Mouse (Mus musculus): ENCODE measurements at regions not wholly inside any gene's neighbourhood (a gene's known extent, or its start where the extent isn't known, plus 50 kb on each side); places are given as distances from the start of the nearest gene placed in this dataset.

- TF ChIP-seq POLR2A (IDR thresholded peaks at IDR 0.05; ENCODE audit: extremely low read depth, insufficient read depth, low read length) (no peak), CTCF (IDR thresholded peaks at IDR 0.05; ENCODE audit: extremely low read depth, insufficient read depth, low read length) (no peak)
Observed at GRCm38 (mm10) chr15:36709788-36710187, 297.8 kb downstream of the Zfp706 start.
